Mouse (Mus musculus): ENCODE results near the gene Agpat1. TPM values are rescaled to one million over a fixed set of nuclear protein-coding genes. Genes with fewer than 3 reads are reported as not detected.

The Agpat1 gene
- total RNA-seq, 2 experiments from 2014 or later: 59.3 to 62.4 TPM

GRCm38 (mm10) chr17:34586796-34587422 lies 17.2 kb upstream of the Agpat1 start:
- DNase-seq: peak; percentile 90

GRCm38 (mm10) chr17:34587423-34587811 lies 16.6 kb upstream of the Agpat1 start:
- DNase-seq: peak; percentile 97

- DNase-seq: no peak
Observed at GRCm38 (mm10) chr17:34587814-34588213, 16.2 kb upstream of the Agpat1 start.

DNA sequence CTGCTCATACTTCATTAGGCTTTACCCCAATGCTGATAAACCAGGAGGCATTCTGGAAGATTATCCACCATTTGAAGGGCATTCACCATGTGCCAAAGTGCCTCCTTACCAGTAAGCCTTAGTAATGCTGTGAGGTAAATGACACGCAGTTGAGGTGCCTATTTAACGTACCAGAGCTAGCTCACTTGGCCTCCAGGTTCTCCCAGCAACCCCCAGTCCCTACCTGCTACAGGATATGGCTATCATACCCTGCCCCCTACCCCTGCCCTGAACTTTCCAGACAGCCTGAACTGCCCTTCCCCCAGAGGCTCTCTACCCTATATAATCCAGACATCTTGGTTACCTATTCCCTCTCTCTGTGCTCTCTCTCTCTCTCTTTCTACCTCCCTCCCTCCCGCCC lies 15.3 kb upstream of the Agpat1 start:
- DNase-seq: no peak

DNA sequence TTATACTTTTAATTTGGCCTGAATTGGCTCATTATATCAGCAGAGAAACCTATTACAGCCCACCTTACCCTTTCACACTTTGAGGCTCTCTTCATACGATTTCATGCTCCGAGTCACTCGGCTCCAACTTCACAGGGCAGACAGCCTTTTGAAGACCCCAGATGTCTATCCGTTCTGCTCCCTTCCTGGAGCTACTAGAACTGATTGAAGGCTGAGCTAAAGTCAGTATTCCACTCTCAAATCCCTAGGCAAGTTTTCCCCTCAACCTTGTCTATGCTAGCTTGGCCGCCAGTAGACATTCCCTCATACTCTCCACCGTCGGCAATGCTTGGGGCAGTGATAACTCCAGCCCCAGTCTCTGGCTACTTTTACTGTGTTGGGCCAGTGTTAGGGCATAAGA lies 14.9 kb upstream of the Agpat1 start:
- DNase-seq: no peak

GRCm38 (mm10) chr17:34589681-34590101 lies 14.4 kb upstream of the Agpat1 start, which contains the start of gene Gpsm3:
Gpsm3 (plus strand) TSS chr17:34589806.
- DNase-seq: peak; percentile 67

- DNase-seq: no peak
Observed at GRCm38 (mm10) chr17:34590154-34590987, 13.7 kb upstream of the Agpat1 start.

- no peak for DNase-seq
Observed at GRCm38 (mm10) chr17:34591029-34591993, 12.8 kb upstream of the Agpat1 start, which contains the start of gene Pbx2. Pbx2 (plus strand) TSS chr17:34591266.

DNA sequence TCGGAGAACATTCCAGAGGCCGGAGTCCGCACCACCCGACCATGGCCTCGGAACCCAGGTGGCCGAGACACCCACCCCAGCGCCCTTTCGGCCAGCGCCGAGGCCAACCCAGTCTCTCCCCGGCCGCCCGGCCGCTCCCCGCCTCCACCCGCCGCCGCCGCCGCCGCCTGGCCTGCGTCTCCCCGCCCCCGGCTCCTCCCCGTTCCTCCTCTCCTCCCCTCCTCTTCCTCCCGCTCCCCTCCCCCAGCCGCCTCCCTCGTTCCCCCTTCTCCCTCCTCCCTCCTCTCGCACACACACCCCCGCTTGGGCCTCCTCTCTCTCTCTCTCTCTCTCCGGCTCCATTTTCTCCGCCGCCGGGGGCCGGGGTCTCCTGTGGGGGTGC lies 12.1 kb upstream of the Agpat1 start:
- DNase-seq: peak; percentile 95

GRCm38 (mm10) chr17:34592581-34593549 lies 11.2 kb upstream of the Agpat1 start:
- no peak for DNase-seq

GRCm38 (mm10) chr17:34593752-34594525 lies 10.1 kb upstream of the Agpat1 start:
- DNase-seq: no peak

DNA sequence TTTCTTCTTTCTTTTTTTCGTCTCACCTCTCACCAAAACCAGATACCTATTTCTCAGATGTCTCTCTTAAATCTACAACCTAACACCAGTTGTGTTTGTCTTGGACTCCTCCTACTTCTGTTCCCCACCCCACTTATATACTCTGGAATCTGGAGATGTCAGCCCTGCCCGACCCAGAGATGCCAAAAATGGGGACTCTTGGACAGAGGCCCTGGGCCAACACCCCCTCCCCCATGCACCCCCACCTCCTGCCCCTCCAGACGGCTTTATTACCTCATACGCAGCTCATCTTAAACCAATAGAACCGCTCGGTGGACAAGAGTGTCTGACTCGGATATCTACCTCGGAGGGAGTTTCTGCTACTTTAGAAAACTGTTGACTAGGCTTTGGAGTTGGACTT lies 8.0 kb upstream of the Agpat1 start:
- DNase-seq: no peak

GRCm38 (mm10) chr17:34597566-34598095 lies 6.4 kb upstream of the Agpat1 start, which contains the start of gene Ager:
Ager (plus strand) TSS chr17:34597862.
- no peak for DNase-seq

- no peak for DNase-seq
Observed at GRCm38 (mm10) chr17:34599891-34600290, 4.2 kb upstream of the Agpat1 start.

DNA sequence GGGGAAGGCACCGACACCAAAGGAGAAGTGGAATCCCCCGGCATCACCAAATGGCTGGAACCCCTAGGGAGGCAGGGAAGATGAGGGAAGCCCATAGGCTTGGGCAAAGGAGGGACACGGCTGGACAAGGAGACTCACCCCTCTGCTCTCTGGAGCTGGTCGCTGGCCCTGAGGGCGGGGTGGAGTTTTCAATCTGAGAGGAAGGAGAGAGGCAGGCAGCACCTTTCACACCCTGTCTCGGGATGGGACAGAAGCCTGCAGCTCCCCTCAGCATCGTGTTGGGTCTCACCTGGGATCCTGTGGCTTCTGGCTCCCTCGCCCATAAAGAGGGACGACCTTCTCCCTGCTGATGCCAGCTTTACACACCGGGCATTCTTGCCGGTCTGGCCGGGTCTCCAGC lies 2.3 kb upstream of the Agpat1 start:
- DNase-seq: no peak

GRCm38 (mm10) chr17:34603375-34604060 lies 544 bp upstream of the Agpat1 start, which contains the start of gene Rnf5:
Rnf5 (minus strand) TSS chr17:34603690.
- peak; percentile 100 for DNase-seq

GRCm38 (mm10) chr17:34604511-34605237 lies 612 bp downstream of the Agpat1 start:
- no peak for DNase-seq

DNA sequence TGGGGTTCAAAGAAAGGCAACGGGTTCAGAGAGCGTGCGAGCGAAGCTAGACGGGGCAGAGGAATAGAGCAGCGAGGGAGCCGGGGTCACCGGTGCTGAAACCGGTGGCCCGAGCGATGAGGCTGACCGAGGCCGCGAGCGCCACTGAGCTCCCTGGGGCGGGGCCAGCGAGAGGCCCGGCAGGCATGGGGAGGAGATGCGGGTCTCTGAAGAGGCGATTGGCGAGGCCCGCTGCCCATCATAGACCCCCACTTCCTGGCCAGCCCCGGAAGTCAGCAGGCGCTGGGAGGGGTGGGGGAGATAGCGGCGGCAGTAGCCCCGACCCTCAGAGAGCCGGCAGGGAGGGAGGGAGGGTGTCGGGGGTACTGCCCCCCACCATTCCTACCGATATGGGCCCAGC lies 1.5 kb downstream of the Agpat1 start:
- peak; percentile 98 for DNase-seq

All from heart, postnatal 4 days (tissue).